Mouse (Mus musculus): ENCODE data around the gene Sgpp1. TPM values are rescaled to one million over a fixed set of nuclear protein-coding genes. Genes with fewer than 3 reads are reported as not detected.

The Sgpp1 gene
- polyA plus RNA-seq, 1 experiment = 26.0 TPM

- Histone ChIP-seq H3K27ac (ENCODE audit: insufficient read depth, low read length) (no peak overlapping the region), H3K36me3 (ENCODE audit: control insufficient read depth, insufficient read depth, low read length) (no peaks in the 10 kb centered on the region), H3K27me3 (ENCODE audit: control insufficient read depth, insufficient read depth, low read length) (no peaks in the 10 kb centered on the region), H3K4me1 (ENCODE audit: control insufficient read depth, insufficient read depth, insufficient read length) (no peaks in the 10 kb centered on the region), H3K4me3 (ENCODE audit: extremely low read depth, insufficient read depth, insufficient read length) (no peak overlapping the region)
- no peak for TF ChIP-seq CTCF (IDR thresholded peaks at IDR 0.05; ENCODE audit: extremely low read depth, insufficient read depth, insufficient read length, insufficient replicate concordance)
- no peak for TF ChIP-seq POLR2A (IDR thresholded peaks at IDR 0.05; ENCODE audit: low read depth, low read length)
- DNase-seq (ENCODE audit: low read depth in 1 of 2, low spot score in 2 of 2) = no peak
- WGBS = 85% methylated on average over 2 of the region's 2 CpGs
Measured at GRCm38 (mm10) chr12:75682842-75683241, 52.7 kb downstream of the Sgpp1 start.

- Histone ChIP-seq H3K36me3 (ENCODE audit: control insufficient read depth, insufficient read depth, low read length) (no peaks in the 10 kb centered on the region), H3K4me1 (ENCODE audit: control insufficient read depth, insufficient read depth, insufficient read length) (no peaks in the 10 kb centered on the region), H3K27me3 (ENCODE audit: control insufficient read depth, insufficient read depth, low read length) (no peaks in the 10 kb centered on the region), H3K4me3 (ENCODE audit: extremely low read depth, insufficient read depth, insufficient read length) (no peak overlapping the region), H3K27ac (ENCODE audit: insufficient read depth, low read length) (no peak overlapping the region)
- no peak for DNase-seq (ENCODE audit: low read depth in 1 of 2, low spot score in 2 of 2)
- 84% methylated on average over 4 of the region's 4 CpGs for WGBS
- TF ChIP-seq POLR2A (IDR thresholded peaks at IDR 0.05; ENCODE audit: low read depth, low read length) (no peak), CTCF (IDR thresholded peaks at IDR 0.05; ENCODE audit: extremely low read depth, insufficient read depth, insufficient read length, insufficient replicate concordance) (no peak)
Measured at GRCm38 (mm10) chr12:75681101-75681500, 54.4 kb downstream of the Sgpp1 start.

GRCm38 (mm10) chr12:75678393-75678792 is 57.1 kb downstream of the Sgpp1 start:
- H3K4me1 ChIP-seq (ENCODE audit: control insufficient read depth, insufficient read depth, insufficient read length) = no peaks in the 10 kb centered on the region; the same call in 1 of the 2 replicates
- no peak overlapping the region for H3K4me3 ChIP-seq (ENCODE audit: extremely low read depth, insufficient read depth, insufficient read length)
- H3K27me3 ChIP-seq (ENCODE audit: control insufficient read depth, insufficient read depth, low read length) = no peaks in the 10 kb centered on the region
- 93% methylated on average over 4 of the region's 4 CpGs for WGBS
- no peaks in the 10 kb centered on the region for H3K36me3 ChIP-seq (ENCODE audit: control insufficient read depth, insufficient read depth, low read length)
- H3K27ac ChIP-seq (ENCODE audit: insufficient read depth, low read length) = no peak overlapping the region
- DNase-seq (ENCODE audit: low read depth in 1 of 2, low spot score in 2 of 2) = no peak
- no peak for TF ChIP-seq CTCF (IDR thresholded peaks at IDR 0.05; ENCODE audit: extremely low read depth, insufficient read depth, insufficient read length, insufficient replicate concordance)
- TF ChIP-seq POLR2A (IDR thresholded peaks at IDR 0.05; ENCODE audit: low read depth, low read length) = no peak

GRCm38 (mm10) chr12:75672630-75673029 is 62.9 kb downstream of the Sgpp1 start:
- H3K36me3 ChIP-seq (ENCODE audit: control insufficient read depth, insufficient read depth, low read length) = no peaks in the 10 kb centered on the region

GRCm38 (mm10) chr12:75671759-75672315 is 63.7 kb downstream of the Sgpp1 start:
- WGBS = 70% methylated on average over 3 of the region's 3 CpGs
- no peak for TF ChIP-seq CTCF (IDR thresholded peaks at IDR 0.05; ENCODE audit: extremely low read depth, insufficient read depth, insufficient read length, insufficient replicate concordance)
- no peak for TF ChIP-seq POLR2A (IDR thresholded peaks at IDR 0.05; ENCODE audit: low read depth, low read length)
- peaks cover 8% of the 10 kb centered on the region for H3K4me1 ChIP-seq (ENCODE audit: control insufficient read depth, insufficient read depth, insufficient read length)
- no peak overlapping the region for H3K27ac ChIP-seq (ENCODE audit: insufficient read depth, low read length)
- H3K27me3 ChIP-seq (ENCODE audit: control insufficient read depth, insufficient read depth, low read length) = no peaks in the 10 kb centered on the region
- no peak overlapping the region for H3K4me3 ChIP-seq (ENCODE audit: extremely low read depth, insufficient read depth, insufficient read length)
- H3K36me3 ChIP-seq (ENCODE audit: control insufficient read depth, insufficient read depth, low read length) = no peaks in the 10 kb centered on the region
- DNase-seq (ENCODE audit: low read depth in 1 of 2, low spot score in 2 of 2) = no peak

More at GRCm38 (mm10) chr12:75672630-75673029, 62.9 kb downstream of the Sgpp1 start:
- no peak for DNase-seq (ENCODE audit: low read depth in 1 of 2, low spot score in 2 of 2)
- peaks cover 8% of the 10 kb centered on the region for H3K4me1 ChIP-seq (ENCODE audit: control insufficient read depth, insufficient read depth, insufficient read length)
- no peaks in the 10 kb centered on the region for H3K27me3 ChIP-seq (ENCODE audit: control insufficient read depth, insufficient read depth, low read length)
- TF ChIP-seq POLR2A (IDR thresholded peaks at IDR 0.05; ENCODE audit: low read depth, low read length) = no peak
- no peak for TF ChIP-seq CTCF (IDR thresholded peaks at IDR 0.05; ENCODE audit: extremely low read depth, insufficient read depth, insufficient read length, insufficient replicate concordance)
- H3K27ac ChIP-seq (ENCODE audit: insufficient read depth, low read length) = no peak overlapping the region
- 97% methylated on average over 4 of the region's 4 CpGs for WGBS
- no peak overlapping the region for H3K4me3 ChIP-seq (ENCODE audit: extremely low read depth, insufficient read depth, insufficient read length)

GRCm38 (mm10) chr12:75670611-75671010 is 64.9 kb downstream of the Sgpp1 start:
- TF ChIP-seq CTCF (IDR thresholded peaks at IDR 0.05; ENCODE audit: extremely low read depth, insufficient read depth, insufficient read length, insufficient replicate concordance) = no peak
- no peak for TF ChIP-seq POLR2A (IDR thresholded peaks at IDR 0.05; ENCODE audit: low read depth, low read length)
- WGBS = 87% methylated on average over 6 of the region's 6 CpGs
- Histone ChIP-seq H3K27me3 (ENCODE audit: control insufficient read depth, insufficient read depth, low read length) (no peaks in the 10 kb centered on the region), H3K27ac (ENCODE audit: insufficient read depth, low read length) (no peak overlapping the region), H3K4me1 (ENCODE audit: control insufficient read depth, insufficient read depth, insufficient read length) (peaks cover 8% of the 10 kb centered on the region), H3K4me3 (ENCODE audit: extremely low read depth, insufficient read depth, insufficient read length) (no peak overlapping the region), H3K36me3 (ENCODE audit: control insufficient read depth, insufficient read depth, low read length) (no peaks in the 10 kb centered on the region)
- DNase-seq (ENCODE audit: low read depth in 1 of 2, low spot score in 2 of 2) = no peak

All from spleen, adult 2 months (tissue).